Mouse (Mus musculus) midbrain, embryonic 11.5 days (tissue): ENCODE results near the gene Hist1h2ab. TPM values are rescaled to one million over a fixed set of nuclear protein-coding genes. Genes with fewer than 3 reads are reported as not detected.
"Not testable (repeated sequence)": the region's sequence is repeated elsewhere in the genome, so short reads cannot be mapped to it uniquely, and the experiment has no call there.

Source experiments
- ATAC-seq: fragments of 200-750 bp; cut with Nextera tagmentation; 2 replicates; pipeline ENCODE4 v1.8.0; 2017; ENCODE audit warnings: moderate TSS enrichment, moderate library complexity; ENCODE audit not compliant: low FRiP score
- DNase-seq: peaks from one replicate; pipeline ENCODE4 v3.0.0; 2015; ENCODE audit warnings: low spot score; ENCODE audit errors: missing footprints
- H3K27ac ChIP-seq: fragments of 300-500 bp; sonication (generic); 2 replicates; pipeline ENCODE4 v1.5.1; 2014; ENCODE audit warnings: low read depth, low read length
- H3K27me3 ChIP-seq: fragments of 300-500 bp; sonication (generic); 2 replicates; pipeline ENCODE4 v1.6.1; 2014; ENCODE audit warnings: mild to moderate bottlenecking, low read length, moderate library complexity, mixed read lengths; ENCODE audit not compliant: control insufficient read depth, insufficient read depth
- H3K36me3 ChIP-seq: fragments of 300-500 bp; sonication (generic); 2 replicates; pipeline ENCODE4 v1.6.1; 2014; ENCODE audit warnings: mild to moderate bottlenecking, low read length, moderate library complexity, mixed read lengths; ENCODE audit not compliant: control insufficient read depth, insufficient read depth
- H3K4me1 ChIP-seq: fragments of 300-500 bp; sonication (generic); 2 replicates; pipeline ENCODE4 v1.6.1; 2014; ENCODE audit warnings: low read length; ENCODE audit not compliant: control insufficient read depth, insufficient read depth
- H3K4me2 ChIP-seq: fragments of 300-500 bp; sonication (generic); 2 replicates; pipeline ENCODE4 v1.6.1; 2014; ENCODE audit warnings: mild to moderate bottlenecking, moderate library complexity
- H3K4me3 ChIP-seq: fragments of 300-500 bp; sonication (generic); 2 replicates; pipeline ENCODE4 v1.5.1; 2014; ENCODE audit warnings: low read depth, low read length
- H3K9ac ChIP-seq: fragments of 300-500 bp; sonication (generic); 2 replicates; pipeline ENCODE4 v1.6.1; 2014; ENCODE audit warnings: low read length
- H3K9me3 ChIP-seq: fragments of 300-500 bp; sonication (generic); 2 replicates; pipeline ENCODE4 v1.6.1; 2016; ENCODE audit warnings: low read length; ENCODE audit not compliant: control insufficient read depth
- WGBS: fragments of 180-500 bp; shearing (Covaris S2); extraction: QIAGEN DNeasy Blood & Tissue Kit; methylation state at CpG from one replicate; pipeline ENCODE4 v1.1.7; 2014; 5-methylcytosine and 5-hydroxymethylcytosine counted together
- polyA plus RNA-seq: library from polyadenylated mRNA; unstranded; fragments of >200 nt; fragmentation: Nextera tagmentation; extraction: Ambion mirVana; gene quantifications from 2 replicates; pipeline ENCODE4 v1.2.1, GENCODE M21; 2014

Hist1h2ab gene
- polyA plus RNA-seq, 1 experiment from 2014 or later, result 57.5 TPM

DNA sequence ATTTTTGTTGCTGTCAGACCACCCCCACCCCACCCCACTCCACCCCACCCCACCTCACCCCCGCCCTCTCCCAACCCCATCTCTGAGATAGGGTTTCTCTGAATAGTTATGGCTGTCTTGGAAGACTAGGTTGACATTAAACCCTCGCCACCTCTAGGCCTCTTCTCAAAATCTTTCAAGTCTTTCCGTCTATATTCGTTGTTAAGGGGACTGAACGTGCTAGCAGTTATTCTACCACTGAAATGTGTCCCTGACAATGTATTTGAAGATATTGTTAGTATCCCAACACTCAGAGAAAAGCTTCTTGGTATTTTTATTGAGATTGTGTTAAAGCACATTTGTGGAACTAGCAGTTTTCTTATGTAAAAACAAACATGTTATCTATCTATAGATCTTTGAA, 10.0 kb upstream of the Hist1h2ab start:
- no peak overlapping the region for H3K9ac ChIP-seq
- H3K4me2 ChIP-seq, result peak overlapping the region; percentile 93; the same call in 1 of the 2 replicates
- WGBS, result 61% methylated on average over 5 of the region's 5 CpGs
- H3K4me3 ChIP-seq, result no peak overlapping the region
- H3K36me3 ChIP-seq, result no peaks in the 10 kb centered on the region
- H3K27ac ChIP-seq, result no peak overlapping the region
- no peaks in the 10 kb centered on the region for H3K9me3 ChIP-seq
- peaks cover 13% of the 10 kb centered on the region for H3K4me1 ChIP-seq
- DNase-seq (no peak), ATAC-seq (no peak)
- no peaks in the 10 kb centered on the region for H3K27me3 ChIP-seq

DNA sequence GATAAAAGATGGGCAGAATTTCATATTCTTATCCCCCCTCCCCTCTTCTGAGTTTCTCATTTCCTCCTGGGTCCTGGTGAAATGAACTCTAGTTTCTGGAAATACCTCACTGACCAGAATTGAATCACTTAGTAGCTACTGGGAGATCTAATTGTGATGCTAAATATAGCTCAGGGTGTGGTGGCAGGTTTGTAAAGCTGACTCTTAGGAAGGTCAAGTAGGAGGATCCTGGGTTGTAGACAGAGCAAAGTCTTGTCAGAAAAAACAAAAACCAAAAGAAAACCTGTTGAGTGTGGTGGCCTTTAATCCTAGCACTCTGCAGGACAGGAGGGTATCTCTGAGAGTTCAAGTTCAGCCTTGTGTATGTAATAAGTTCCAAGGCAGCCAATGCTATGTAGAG, 8.9 kb upstream of the Hist1h2ab start:
- Histone ChIP-seq H3K27me3 (no peaks in the 10 kb centered on the region), H3K9me3 (no peaks in the 10 kb centered on the region), H3K4me1 (peaks cover 13% of the 10 kb centered on the region), H3K9ac (no peak overlapping the region), H3K27ac (no peak overlapping the region), H3K36me3 (no peaks in the 10 kb centered on the region), H3K4me3 (no peak overlapping the region), H3K4me2 (no peak overlapping the region)
- no peak for ATAC-seq
- no peak for DNase-seq

GRCm38 (mm10) chr13:23743215-23743614, 7.7 kb upstream of the Hist1h2ab start:
- Histone ChIP-seq H3K4me2 (no peak overlapping the region), H3K4me1 (peaks cover 17% of the 10 kb centered on the region), H3K9me3 (no peaks in the 10 kb centered on the region), H3K4me3 (no peak overlapping the region), H3K27ac (no peak overlapping the region), H3K9ac (no peak overlapping the region), H3K27me3 (no peaks in the 10 kb centered on the region), H3K36me3 (no peaks in the 10 kb centered on the region)
- WGBS, result 83% methylated on average over 5 of the region's 5 CpGs
- DNase-seq (peak; percentile 88), ATAC-seq (no peak)

DNA sequence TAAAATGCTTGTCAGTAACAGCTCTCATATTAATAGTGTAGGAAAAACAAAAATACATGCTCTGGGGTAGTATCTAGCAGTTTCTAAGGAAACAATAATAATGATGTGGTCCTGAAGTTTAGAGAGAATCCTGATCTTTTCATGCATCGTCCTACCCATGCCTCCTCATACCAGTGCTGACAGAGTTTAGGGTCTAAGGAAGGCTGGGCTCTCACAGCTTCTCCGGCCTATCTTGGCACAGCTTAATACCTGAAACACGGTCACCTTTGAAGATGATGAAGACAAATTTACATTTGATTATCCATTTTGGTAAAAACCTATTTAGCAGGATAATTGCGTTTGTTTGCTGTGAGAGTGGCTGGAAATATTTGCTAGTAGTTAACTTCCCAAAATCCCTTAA, 7.0 kb upstream of the Hist1h2ab start:
- peaks cover 17% of the 10 kb centered on the region for H3K4me1 ChIP-seq
- H3K4me2 ChIP-seq, result peak overlapping the region; percentile 61; the same call in 1 of the 2 replicates
- ATAC-seq (no peak), DNase-seq (peak; percentile 92)
- peak overlapping the region; percentile 82 for H3K27ac ChIP-seq
- no peaks in the 10 kb centered on the region for H3K36me3 ChIP-seq
- peak overlapping the region; percentile 71; the same call in 1 of the 2 replicates for H3K9ac ChIP-seq
- no peak overlapping the region for H3K4me3 ChIP-seq
- no peaks in the 10 kb centered on the region for H3K9me3 ChIP-seq
- no peaks in the 10 kb centered on the region for H3K27me3 ChIP-seq
- WGBS, result 44% methylated on average over 4 of the region's 4 CpGs

GRCm38 (mm10) chr13:23744421-23745380, 6.2 kb upstream of the Hist1h2ab start:
- H3K36me3 ChIP-seq, result no peaks in the 10 kb centered on the region
- H3K4me3 ChIP-seq, result peak overlapping the region; percentile 39
- peaks cover 13% of the 10 kb centered on the region; the same call in 1 of the 2 replicates for H3K4me1 ChIP-seq
- H3K9me3 ChIP-seq, result no peaks in the 10 kb centered on the region
- peak overlapping the region; percentile 71 for H3K9ac ChIP-seq
- peak overlapping the region; percentile 82 for H3K27ac ChIP-seq
- H3K27me3 ChIP-seq, result no peaks in the 10 kb centered on the region
- peak overlapping the region; percentile 61 for H3K4me2 ChIP-seq
- no peak for ATAC-seq
- peak; percentile 90 for DNase-seq
- under 1% methylated on average over 16 of the region's 36 CpGs for WGBS

DNA sequence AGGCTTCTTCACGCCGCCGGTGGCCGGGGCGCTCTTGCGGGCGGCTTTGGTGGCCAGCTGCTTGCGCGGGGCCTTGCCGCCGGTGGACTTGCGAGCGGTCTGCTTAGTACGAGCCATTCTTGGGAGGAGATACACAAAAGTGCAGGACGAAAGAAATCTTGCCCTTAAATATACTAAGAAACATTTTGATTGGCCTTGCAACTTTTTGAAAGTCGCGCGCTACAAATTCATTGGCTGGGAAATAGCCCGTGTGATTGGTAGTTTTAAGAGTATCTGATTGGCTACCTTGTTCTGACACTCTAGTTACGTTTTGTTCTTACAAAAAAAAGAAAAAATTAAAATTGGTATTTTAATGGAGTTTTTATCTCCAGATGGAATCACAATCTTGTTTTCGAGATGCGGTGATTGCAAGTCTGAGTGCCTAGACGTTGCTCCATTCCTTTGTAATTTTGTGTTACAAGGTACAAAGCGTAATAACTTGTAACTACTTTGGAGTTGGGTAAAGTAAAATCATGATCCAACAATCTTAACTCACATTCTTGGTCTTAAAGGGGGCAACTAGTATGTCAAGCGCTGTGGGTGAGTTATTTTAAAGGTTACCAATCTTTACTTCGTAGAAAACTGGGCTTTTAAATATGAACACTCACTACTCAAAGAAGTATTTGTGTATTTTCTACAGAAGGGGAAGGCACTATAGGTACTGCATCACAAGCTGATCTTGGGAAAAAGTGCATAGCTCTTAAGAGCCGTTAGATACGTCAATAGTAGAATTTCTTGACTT, 5.4 kb upstream of the Hist1h2ab start, which contains the start of gene Hist1h3c:
TSS of gene Hist1h3c (minus strand) at position 222 of the 781 bp plus-strand sequence.
- peak within 1 kb of the TSS; percentile 61 for H3K4me2 ChIP-seq
- peaks cover 7% of the 10 kb centered on the region; the same call in 1 of the 2 replicates for H3K4me1 ChIP-seq
- peak within 1 kb of the TSS; percentile 39 for H3K4me3 ChIP-seq
- H3K27me3 ChIP-seq, result no peaks in the 10 kb centered on the region
- no peaks in the 10 kb centered on the region for H3K36me3 ChIP-seq
- H3K9ac ChIP-seq, result peak within 1 kb of the TSS; percentile 71
- DNase-seq (peak; percentile 97), ATAC-seq (peak; percentile 72)
- H3K27ac ChIP-seq, result peak within 1 kb of the TSS; percentile 96
- under 1% methylated on average over 23 of the region's 28 CpGs for WGBS
- no peaks in the 10 kb centered on the region for H3K9me3 ChIP-seq

DNA sequence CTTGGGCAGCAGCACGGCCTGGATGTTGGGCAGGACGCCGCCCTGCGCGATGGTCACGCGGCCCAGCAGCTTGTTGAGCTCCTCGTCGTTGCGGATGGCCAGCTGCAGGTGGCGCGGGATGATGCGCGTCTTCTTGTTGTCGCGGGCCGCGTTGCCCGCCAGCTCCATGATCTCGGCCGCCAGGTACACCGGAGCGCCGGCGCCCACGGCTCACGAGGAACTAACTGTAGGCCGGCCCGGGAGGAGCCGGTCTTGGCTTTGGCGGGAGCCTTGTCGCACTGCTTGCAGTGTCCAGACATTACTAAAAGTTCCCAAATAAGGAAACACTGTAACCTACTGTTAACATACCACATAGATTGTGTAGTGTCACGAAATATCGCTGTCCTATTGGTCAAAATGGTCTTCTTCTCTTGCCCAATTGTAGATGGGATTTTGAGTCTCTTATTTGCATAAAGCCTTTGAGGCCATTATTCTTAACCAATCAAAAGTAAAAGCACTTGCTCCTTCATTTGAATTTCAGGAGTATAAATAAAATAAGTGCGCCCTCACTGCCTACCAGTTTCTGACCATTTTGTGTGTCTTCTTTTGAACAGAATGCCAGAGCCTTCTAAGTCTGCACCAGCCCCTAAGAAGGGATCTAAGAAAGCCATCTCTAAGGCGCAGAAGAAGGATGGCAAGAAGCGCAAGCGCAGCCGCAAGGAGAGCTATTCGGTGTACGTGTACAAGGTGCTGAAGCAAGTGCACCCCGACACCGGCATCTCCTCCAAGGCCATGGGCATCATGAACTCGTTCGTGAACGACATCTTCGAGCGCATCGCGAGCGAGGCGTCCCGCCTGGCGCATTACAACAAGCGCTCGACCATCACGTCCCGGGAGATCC, 4.5 kb upstream of the Hist1h2ab start, which contains the start of gene Hist1h2bb:
TSS of gene Hist1h2bb (plus strand) at position 534 of the 880 bp plus-strand sequence.
- ATAC-seq (peak; percentile 92), DNase-seq (peak; percentile 97)
- peak within 1 kb of the TSS; percentile 61 for H3K4me2 ChIP-seq
- peak within 1 kb of the TSS; percentile 39 for H3K4me3 ChIP-seq
- peak within 1 kb of the TSS; percentile 96 for H3K27ac ChIP-seq
- not testable (repeated sequence) for H3K36me3 ChIP-seq, H3K4me1 ChIP-seq, H3K9me3 ChIP-seq, H3K27me3 ChIP-seq
- H3K9ac ChIP-seq, result peak within 1 kb of the TSS; percentile 70
- under 1% methylated on average over 40 of the region's 58 CpGs for WGBS
